Mouse (Mus musculus) G1E (cell line): ENCODE results near the gene Galm.

Experiments
- CTCF ChIP-seq: IDR thresholded peaks from 2 replicates; pipeline ENCODE4 v1.5.1; 2012; ENCODE audit warnings: low read depth, low read length, inconsistent platforms, mixed read lengths
- GATA1 ChIP-seq: IDR thresholded peaks from 2 replicates; pipeline ENCODE4 v1.6.1; 2012; ENCODE audit warnings: borderline replicate concordance, low read length, inconsistent platforms, mixed read lengths
- GATA2 ChIP-seq: IDR thresholded peaks from 2 replicates; pipeline ENCODE4 v1.6.1; 2012; ENCODE audit warnings: low read depth, low read length, inconsistent platforms, borderline replicate concordance
- POLR2AphosphoS5 ChIP-seq: IDR thresholded peaks from 2 replicates; pipeline ENCODE4 v1.6.1; 2012; ENCODE audit warnings: low read depth, low read length, inconsistent platforms; ENCODE audit not compliant: insufficient replicate concordance
- TAL1 ChIP-seq: conservative IDR thresholded peaks from 2 replicates; pipeline ENCODE4 v1.6.1; 2012; ENCODE audit warnings: low read depth, low read length, inconsistent platforms, mixed read lengths

- no peak for TF ChIP-seq CTCF
- no peak for TF ChIP-seq GATA1
- TF ChIP-seq TAL1: no peak
- TF ChIP-seq POLR2AphosphoS5: no peak
- TF ChIP-seq GATA2: no peak
These were observed 36.7 kb upstream of the Galm start for GRCm38 (mm10) chr17:80090551-80090950.
